Mouse (Mus musculus): ENCODE data around the gene Grxcr1. TPM values are rescaled to one million over a fixed set of nuclear protein-coding genes. Genes with fewer than 3 reads are reported as not detected.

Grxcr1 gene
- not detected in 2 replicates for polyA plus RNA-seq (2016; fragmentation: Nextera tagmentation; extraction: Ambion mirVana)

- Histone ChIP-seq H3K36me3 (replicated peaks) (no peaks in the 10 kb centered on the region), H3K4me1 (no peaks in the 10 kb centered on the region), H3K4me3 (no peak within 1 kb of the TSS), H3K9me3 (no peaks in the 10 kb centered on the region), H3K27ac (no peak within 1 kb of the TSS), H3K27me3 (ENCODE audit: poor library complexity, severe bottlenecking) (no peaks in the 10 kb centered on the region)
- 87% methylated on average over 6 of the region's 6 CpGs for WGBS
- no peak for DNase-seq (ENCODE audit: extremely low spot score, low spot score)
Measured at GRCm38 (mm10) chr5:68031744-68032143, at the start of gene Grxcr1. TSS of gene Grxcr1 (plus strand) at chr5:68031835.

GRCm38 (mm10) chr5:67981946-67982526 is 49.6 kb upstream of the Grxcr1 start:
- H3K9me3 ChIP-seq: no peaks in the 10 kb centered on the region
- H3K4me1 ChIP-seq: no peaks in the 10 kb centered on the region
- no peak overlapping the region for H3K4me3 ChIP-seq
- H3K36me3 ChIP-seq (replicated peaks): no peaks in the 10 kb centered on the region
- H3K27me3 ChIP-seq (ENCODE audit: poor library complexity, severe bottlenecking): no peaks in the 10 kb centered on the region
- DNase-seq (ENCODE audit: extremely low spot score, low spot score): no peak
- H3K27ac ChIP-seq: no peak overlapping the region
- WGBS: 60% methylated on average over 3 of the region's 3 CpGs

GRCm38 (mm10) chr5:67990426-67990825 is 41.2 kb upstream of the Grxcr1 start:
- Histone ChIP-seq H3K4me1 (no peaks in the 10 kb centered on the region), H3K27me3 (ENCODE audit: poor library complexity, severe bottlenecking) (no peaks in the 10 kb centered on the region), H3K9me3 (no peaks in the 10 kb centered on the region), H3K36me3 (replicated peaks) (no peaks in the 10 kb centered on the region), H3K4me3 (no peak overlapping the region), H3K27ac (no peak overlapping the region)
- DNase-seq (ENCODE audit: extremely low spot score, low spot score): no peak

- Histone ChIP-seq H3K27me3 (ENCODE audit: poor library complexity, severe bottlenecking) (peaks cover 59% of the 10 kb centered on the region), H3K36me3 (replicated peaks) (no peaks in the 10 kb centered on the region), H3K9me3 (no peaks in the 10 kb centered on the region), H3K4me3 (no peak overlapping the region), H3K27ac (no peak overlapping the region), H3K4me1 (peaks cover 9% of the 10 kb centered on the region)
- DNase-seq (ENCODE audit: extremely low spot score, low spot score): no peak
- 94% methylated on average over 6 of the region's 6 CpGs for WGBS
Measured at GRCm38 (mm10) chr5:68002611-68003010, 29.0 kb upstream of the Grxcr1 start.

GRCm38 (mm10) chr5:68003904-68004303 is 27.7 kb upstream of the Grxcr1 start:
- Histone ChIP-seq H3K4me1 (peaks cover 9% of the 10 kb centered on the region), H3K36me3 (replicated peaks) (no peaks in the 10 kb centered on the region), H3K9me3 (no peaks in the 10 kb centered on the region), H3K27me3 (ENCODE audit: poor library complexity, severe bottlenecking) (peaks cover 68% of the 10 kb centered on the region), H3K27ac (no peak overlapping the region), H3K4me3 (no peak overlapping the region)
- WGBS: 5% methylated on average over 2 of the region's 2 CpGs
- no peak for DNase-seq (ENCODE audit: extremely low spot score, low spot score)

GRCm38 (mm10) chr5:68004419-68004818 is 27.2 kb upstream of the Grxcr1 start:
- DNase-seq (ENCODE audit: extremely low spot score, low spot score): no peak
- H3K4me3 ChIP-seq: no peak overlapping the region

GRCm38 (mm10) chr5:68007074-68007473 is 24.6 kb upstream of the Grxcr1 start:
- WGBS: 90% methylated on average over 4 of the region's 4 CpGs
- DNase-seq (ENCODE audit: extremely low spot score, low spot score): no peak
- no peaks in the 10 kb centered on the region for H3K36me3 ChIP-seq (replicated peaks)

More at GRCm38 (mm10) chr5:68004419-68004818, 27.2 kb upstream of the Grxcr1 start:
- peaks cover 9% of the 10 kb centered on the region for H3K4me1 ChIP-seq
- no peaks in the 10 kb centered on the region for H3K9me3 ChIP-seq
- no peaks in the 10 kb centered on the region for H3K36me3 ChIP-seq (replicated peaks)
- 56% methylated on average over 2 of the region's 2 CpGs for WGBS
- H3K27ac ChIP-seq: no peak overlapping the region
- H3K27me3 ChIP-seq (ENCODE audit: poor library complexity, severe bottlenecking): peaks cover 63% of the 10 kb centered on the region

GRCm38 (mm10) chr5:68011569-68011968 is 20.1 kb upstream of the Grxcr1 start:
- 82% methylated on average over 3 of the region's 3 CpGs for WGBS
- Histone ChIP-seq H3K36me3 (replicated peaks) (no peaks in the 10 kb centered on the region), H3K4me1 (no peaks in the 10 kb centered on the region), H3K4me3 (no peak overlapping the region), H3K9me3 (no peaks in the 10 kb centered on the region), H3K27me3 (ENCODE audit: poor library complexity, severe bottlenecking) (peaks cover 33% of the 10 kb centered on the region), H3K27ac (no peak overlapping the region)
- DNase-seq (ENCODE audit: extremely low spot score, low spot score): no peak

More at GRCm38 (mm10) chr5:68007074-68007473, 24.6 kb upstream of the Grxcr1 start:
- Histone ChIP-seq H3K27me3 (ENCODE audit: poor library complexity, severe bottlenecking) (peaks cover 39% of the 10 kb centered on the region), H3K27ac (no peak overlapping the region), H3K4me1 (peaks cover 9% of the 10 kb centered on the region), H3K4me3 (no peak overlapping the region), H3K9me3 (no peaks in the 10 kb centered on the region)

- Histone ChIP-seq H3K4me3 (no peak overlapping the region), H3K36me3 (replicated peaks) (no peaks in the 10 kb centered on the region), H3K27me3 (ENCODE audit: poor library complexity, severe bottlenecking) (peaks cover 24% of the 10 kb centered on the region), H3K4me1 (no peaks in the 10 kb centered on the region), H3K27ac (no peak overlapping the region), H3K9me3 (no peaks in the 10 kb centered on the region)
- 27% methylated on average over 4 of the region's 4 CpGs for WGBS
- DNase-seq (ENCODE audit: extremely low spot score, low spot score): peak; percentile 74
Measured at GRCm38 (mm10) chr5:68012618-68013017, 19.0 kb upstream of the Grxcr1 start.

GRCm38 (mm10) chr5:68020870-68021269 is 10.8 kb upstream of the Grxcr1 start:
- Histone ChIP-seq H3K4me1 (no peaks in the 10 kb centered on the region), H3K27me3 (ENCODE audit: poor library complexity, severe bottlenecking) (no peaks in the 10 kb centered on the region), H3K27ac (no peak overlapping the region), H3K9me3 (no peaks in the 10 kb centered on the region), H3K4me3 (no peak overlapping the region), H3K36me3 (replicated peaks) (no peaks in the 10 kb centered on the region)
- no peak for DNase-seq (ENCODE audit: extremely low spot score, low spot score)
- WGBS: 88% methylated on average over 2 of the region's 2 CpGs

GRCm38 (mm10) chr5:68026658-68027422 is 4.8 kb upstream of the Grxcr1 start:
- DNase-seq (ENCODE audit: extremely low spot score, low spot score): no peak

GRCm38 (mm10) chr5:68027474-68027873 is 4.2 kb upstream of the Grxcr1 start:
- no peak overlapping the region for H3K27ac ChIP-seq
- DNase-seq (ENCODE audit: extremely low spot score, low spot score): no peak
- WGBS: 86% methylated on average over 4 of the region's 4 CpGs
- no peaks in the 10 kb centered on the region for H3K4me1 ChIP-seq
- H3K9me3 ChIP-seq: no peaks in the 10 kb centered on the region
- H3K4me3 ChIP-seq: no peak overlapping the region
- H3K36me3 ChIP-seq (replicated peaks): no peaks in the 10 kb centered on the region
- H3K27me3 ChIP-seq (ENCODE audit: poor library complexity, severe bottlenecking): no peaks in the 10 kb centered on the region

More at GRCm38 (mm10) chr5:68026658-68027422, 4.8 kb upstream of the Grxcr1 start:
- H3K27ac ChIP-seq: no peak overlapping the region
- H3K4me3 ChIP-seq: no peak overlapping the region
- H3K36me3 ChIP-seq (replicated peaks): no peaks in the 10 kb centered on the region
- H3K4me1 ChIP-seq: no peaks in the 10 kb centered on the region
- WGBS: 68% methylated on average over 2 of the region's 2 CpGs
- no peaks in the 10 kb centered on the region for H3K9me3 ChIP-seq
- H3K27me3 ChIP-seq (ENCODE audit: poor library complexity, severe bottlenecking): no peaks in the 10 kb centered on the region

- Histone ChIP-seq H3K36me3 (replicated peaks) (no peaks in the 10 kb centered on the region), H3K9me3 (no peaks in the 10 kb centered on the region), H3K4me3 (no peak overlapping the region), H3K27me3 (ENCODE audit: poor library complexity, severe bottlenecking) (no peaks in the 10 kb centered on the region), H3K27ac (no peak overlapping the region), H3K4me1 (no peaks in the 10 kb centered on the region)
- no peak for DNase-seq (ENCODE audit: extremely low spot score, low spot score)
- 92% methylated on average over 2 of the region's 2 CpGs for WGBS
Measured at GRCm38 (mm10) chr5:68033345-68033744, 1.7 kb downstream of the Grxcr1 start.

Measured in forebrain, embryonic 10.5 days (tissue).